Mouse (Mus musculus) stomach, embryonic 16.5 days (tissue): Measurements from ENCODE around the gene Aldoc. TPM values are rescaled to one million over a fixed set of nuclear protein-coding genes. Genes with fewer than 3 reads are reported as not detected.

ENCODE experiments used
- ATAC-seq: fragments of 200-750 bp; cut with Nextera tagmentation; 2 replicates; pipeline ENCODE4 v1.8.0; 2017; ENCODE audit warnings: moderate number of reproducible peaks, moderate TSS enrichment; ENCODE audit not compliant: insufficient read depth, low FRiP score
- H3K27ac ChIP-seq: fragments of 300-500 bp; sonication (generic); 2 replicates; pipeline ENCODE4 v1.5.1; 2014; ENCODE audit warnings: low read length
- H3K27me3 ChIP-seq: fragments of 300-500 bp; sonication (generic); 2 replicates; pipeline ENCODE4 v1.6.1; 2014; ENCODE audit warnings: low read length, control low read depth, mixed read lengths; ENCODE audit not compliant: control insufficient read depth, insufficient read depth
- H3K36me3 ChIP-seq: fragments of 300-500 bp; sonication (generic); 2 replicates; pipeline ENCODE4 v1.6.1; 2014; ENCODE audit warnings: low read length; ENCODE audit not compliant: control insufficient read depth, insufficient read depth
- H3K4me1 ChIP-seq: fragments of 300-500 bp; sonication (generic); 2 replicates; pipeline ENCODE4 v1.6.1; 2014; ENCODE audit warnings: low read length, control low read depth, mixed read lengths; ENCODE audit not compliant: control insufficient read depth, insufficient read depth
- H3K4me2 ChIP-seq: fragments of 300-500 bp; sonication (generic); 2 replicates; pipeline ENCODE4 v1.6.1; 2014; ENCODE audit warnings: low read depth, low read length, mixed read lengths
- H3K4me3 ChIP-seq: fragments of 300-500 bp; sonication (generic); replicated peaks from 2 replicates; pipeline ENCODE4 v1.5.1; 2014; ENCODE audit warnings: mild to moderate bottlenecking, low read length
- H3K9ac ChIP-seq: fragments of 300-500 bp; sonication (generic); 2 replicates; pipeline ENCODE4 v1.6.1; 2014; ENCODE audit warnings: low read length
- H3K9me3 ChIP-seq: fragments of 300-500 bp; sonication (generic); replicated peaks from 2 replicates; pipeline ENCODE4 v1.6.1; 2016; ENCODE audit warnings: low read length, control low read depth; ENCODE audit not compliant: control insufficient read depth
- WGBS: fragments of 180-500 bp; shearing (Covaris S2); extraction: QIAGEN DNeasy Blood & Tissue Kit; methylation state at CpG from one replicate; pipeline ENCODE4 v1.1.7; 2014; 5-methylcytosine and 5-hydroxymethylcytosine counted together
- polyA plus RNA-seq: library from polyadenylated mRNA; unstranded; fragments of >200 nt; fragmentation: Nextera tagmentation; extraction: Ambion mirVana; gene quantifications from 2 replicates; pipeline ENCODE4 v1.2.1, GENCODE M21; 2015

The Aldoc gene
- polyA plus RNA-seq, 1 experiment from 2014 or later, result 25.6 TPM

GRCm38 (mm10) chr11:78364103-78364502 lies 41.3 kb downstream of the Aldoc start:
- ATAC-seq, result peak; percentile 38; the same call in 1 of the 2 replicates
- Histone ChIP-seq H3K4me1 (peaks cover 3% of the 10 kb centered on the region; the same call in 1 of the 2 replicates), H3K27me3 (no peaks in the 10 kb centered on the region), H3K9me3 (no peaks in the 10 kb centered on the region), H3K36me3 (no peaks in the 10 kb centered on the region), H3K27ac (no peak overlapping the region), H3K9ac (no peak overlapping the region), H3K4me3 (no peak overlapping the region), H3K4me2 (no peak overlapping the region)
- WGBS, result 22% methylated on average over 8 of the region's 8 CpGs

GRCm38 (mm10) chr11:78367456-78368225 lies 44.9 kb downstream of the Aldoc start:
- H3K27me3 ChIP-seq, result no peaks in the 10 kb centered on the region
- no peak overlapping the region for H3K4me3 ChIP-seq
- no peaks in the 10 kb centered on the region for H3K9me3 ChIP-seq
- H3K4me2 ChIP-seq, result no peak overlapping the region
- H3K9ac ChIP-seq, result no peak overlapping the region
- H3K27ac ChIP-seq, result peak overlapping the region; percentile 59; the same call in 1 of the 2 replicates
- 79% methylated on average over 15 of the region's 15 CpGs for WGBS
- H3K4me1 ChIP-seq, result no peaks in the 10 kb centered on the region; the same call in 1 of the 2 replicates
- 0 out of 2 replicates have a peak, but pooled peaks have one; percentile 11 for ATAC-seq
- no peaks in the 10 kb centered on the region for H3K36me3 ChIP-seq

GRCm38 (mm10) chr11:78370389-78370788 lies 47.6 kb downstream of the Aldoc start:
- H3K4me1 ChIP-seq, result no peaks in the 10 kb centered on the region; the same call in 1 of the 2 replicates
- no peak overlapping the region for H3K4me3 ChIP-seq
- no peaks in the 10 kb centered on the region for H3K9me3 ChIP-seq
- no peak overlapping the region for H3K9ac ChIP-seq
- ATAC-seq, result 0 out of 2 replicates have a peak, but pooled peaks have one; percentile 31
- no peak overlapping the region for H3K4me2 ChIP-seq
- WGBS, result 27% methylated on average over 1 of the region's 1 CpGs
- H3K36me3 ChIP-seq, result no peaks in the 10 kb centered on the region
- H3K27ac ChIP-seq, result peak overlapping the region; percentile 9; the same call in 1 of the 2 replicates
- no peaks in the 10 kb centered on the region for H3K27me3 ChIP-seq

- H3K4me3 ChIP-seq, result no peak overlapping the region
- H3K9ac ChIP-seq, result no peak overlapping the region
- H3K27ac ChIP-seq, result no peak overlapping the region
- no peaks in the 10 kb centered on the region for H3K36me3 ChIP-seq
- H3K9me3 ChIP-seq, result no peaks in the 10 kb centered on the region
- H3K4me2 ChIP-seq, result no peak overlapping the region
- no peaks in the 10 kb centered on the region; the same call in 1 of the 2 replicates for H3K4me1 ChIP-seq
- no peak for ATAC-seq
- H3K27me3 ChIP-seq, result no peaks in the 10 kb centered on the region
- WGBS, result 86% methylated on average over 11 of the region's 11 CpGs
Measured at GRCm38 (mm10) chr11:78371711-78372110, 48.9 kb downstream of the Aldoc start.

- Histone ChIP-seq H3K36me3 (no peaks in the 10 kb centered on the region), H3K27me3 (no peaks in the 10 kb centered on the region), H3K4me2 (no peak overlapping the region), H3K9me3 (no peaks in the 10 kb centered on the region), H3K9ac (no peak overlapping the region), H3K4me1 (no peaks in the 10 kb centered on the region; the same call in 1 of the 2 replicates), H3K27ac (no peak overlapping the region), H3K4me3 (no peak overlapping the region)
- no peak for ATAC-seq
- 48% methylated on average over 3 of the region's 3 CpGs for WGBS
Measured at GRCm38 (mm10) chr11:78372166-78372565, 49.4 kb downstream of the Aldoc start.

GRCm38 (mm10) chr11:78372610-78373009 lies 49.8 kb downstream of the Aldoc start:
- Histone ChIP-seq H3K9me3 (no peaks in the 10 kb centered on the region), H3K9ac (no peak overlapping the region), H3K36me3 (no peaks in the 10 kb centered on the region), H3K4me3 (no peak overlapping the region), H3K4me1 (no peaks in the 10 kb centered on the region; the same call in 1 of the 2 replicates), H3K27ac (no peak overlapping the region), H3K27me3 (no peaks in the 10 kb centered on the region), H3K4me2 (no peak overlapping the region)
- WGBS, result 41% methylated on average over 7 of the region's 7 CpGs
- no peak for ATAC-seq

- Histone ChIP-seq H3K9ac (no peak overlapping the region), H3K27ac (no peak overlapping the region), H3K4me2 (no peak overlapping the region), H3K4me1 (no peaks in the 10 kb centered on the region; the same call in 1 of the 2 replicates), H3K36me3 (no peaks in the 10 kb centered on the region), H3K9me3 (no peaks in the 10 kb centered on the region), H3K27me3 (no peaks in the 10 kb centered on the region), H3K4me3 (no peak overlapping the region)
- 78% methylated on average over 8 of the region's 8 CpGs for WGBS
- ATAC-seq, result no peak
Measured at GRCm38 (mm10) chr11:78374147-78374546, 51.4 kb downstream of the Aldoc start.

Other genes starting within 250 kb of the Aldoc start
- gene Eral1, start 242.6 kb upstream of the Aldoc start, polyA plus RNA-seq, result 28.3 and 29.0 TPM in 2 replicates
- 9.5 and 11.5 TPM in 2 replicates for gene Fam222b, start 228.3 kb upstream of the Aldoc start, polyA plus RNA-seq
- gene Traf4, start 157.4 kb upstream of the Aldoc start, polyA plus RNA-seq, result 50.9 and 55.1 TPM in 2 replicates
- 16.7 and 19.0 TPM in 2 replicates for gene Nek8, start 146.3 kb upstream of the Aldoc start, polyA plus RNA-seq
- gene Tlcd1, start 146.3 kb upstream of the Aldoc start, polyA plus RNA-seq, result 32.5 and 32.8 TPM in 2 replicates
- gene Rpl23a, start 139.4 kb upstream of the Aldoc start, polyA plus RNA-seq, result 1,025 and 1,263 TPM in 2 replicates
- 88.3 and 90.9 TPM in 2 replicates for gene Rab34, start 134.5 kb upstream of the Aldoc start, polyA plus RNA-seq
- gene Proca1, start 129.6 kb upstream of the Aldoc start, polyA plus RNA-seq, result 3.1 and 3.7 TPM in 2 replicates
- 89.2 and 106 TPM in 2 replicates for gene Sdf2, start 77.2 kb upstream of the Aldoc start, polyA plus RNA-seq
- gene Supt6, start 77.0 kb upstream of the Aldoc start, polyA plus RNA-seq, result 29.3 and 31.7 TPM in 2 replicates
- gene 2610507B11Rik, start 61.2 kb upstream of the Aldoc start, polyA plus RNA-seq, result 72.4 and 80.3 TPM in 2 replicates
- gene BC030499, start 32.1 kb upstream of the Aldoc start, polyA plus RNA-seq, result 0.17 and 0.54 TPM in 2 replicates
- gene Spag5, start 21.4 kb upstream of the Aldoc start, polyA plus RNA-seq, result 28.9 and 30.7 TPM in 2 replicates
- gene Pigs, start 5.4 kb downstream of the Aldoc start, polyA plus RNA-seq, result 67.4 and 80.9 TPM in 2 replicates
- gene Unc119, start 20.5 kb downstream of the Aldoc start, polyA plus RNA-seq, result 24.3 and 27.5 TPM in 2 replicates
- gene Foxn1, start 63.6 kb downstream of the Aldoc start, polyA plus RNA-seq, result 1.6 and 2.7 TPM in 2 replicates
- gene Slc13a2, start 99.2 kb downstream of the Aldoc start, polyA plus RNA-seq, result 0.25 and 0.56 TPM in 2 replicates
- gene Slc46a1, start 142.7 kb downstream of the Aldoc start, polyA plus RNA-seq, result 12.0 and 15.9 TPM in 2 replicates
- 2.3 and 2.4 TPM in 2 replicates for gene Sarm1, start 174.8 kb downstream of the Aldoc start, polyA plus RNA-seq
- gene Vtn, start 176.1 kb downstream of the Aldoc start, polyA plus RNA-seq, result 45.6 and 54.4 TPM in 2 replicates
- 0.13 TPM in 1 of 2 replicates, not detected in the other for gene Sebox, start 180.5 kb downstream of the Aldoc start, polyA plus RNA-seq
- 38.9 and 43.1 TPM in 2 replicates for gene Tmem199, start 189.2 kb downstream of the Aldoc start, polyA plus RNA-seq
- 131 and 136 TPM in 2 replicates for gene Poldip2, start 189.2 kb downstream of the Aldoc start, polyA plus RNA-seq
- 76.2 and 84.1 TPM in 2 replicates for gene Tnfaip1, start 213.4 kb downstream of the Aldoc start, polyA plus RNA-seq
- gene Ift20, start 213.4 kb downstream of the Aldoc start, polyA plus RNA-seq, result 136 and 157 TPM in 2 replicates
- 213 and 223 TPM in 2 replicates for gene Tmem97, start 227.8 kb downstream of the Aldoc start, polyA plus RNA-seq